Mouse (Mus musculus): ENCODE results near the gene Usp33. TPM values are rescaled to one million over a fixed set of nuclear protein-coding genes. Genes with fewer than 3 reads are reported as not detected.

Gene Usp33
- total and polyA plus RNA-seq, 2 experiments from 2014 or later = 16.4 to 21.7 TPM

GRCm38 (mm10) chr3:152397335-152397940, 51.2 kb downstream of the Usp33 start:
- Histone ChIP-seq H3K27ac (ENCODE audit: low read depth) (peak overlapping the region; percentile 98), H3K4me2 (ENCODE audit: low read depth, low read length) (peak overlapping the region; percentile 93), H3K4me3 (ENCODE audit: low read depth, low read length) (peak overlapping the region; percentile 77), H3K9ac (replicated peaks; ENCODE audit: low read depth, low read length) (peak overlapping the region; percentile 96), H3K4me1 (ENCODE audit: control insufficient read depth, insufficient read depth) (peaks cover 36% of the 10 kb centered on the region), H3K27me3 (ENCODE audit: control insufficient read depth, insufficient read depth, low read length) (no peaks in the 10 kb centered on the region), H3K9me3 (replicated peaks; ENCODE audit: control insufficient read depth, low read length) (no peaks in the 10 kb centered on the region), H3K36me3 (replicated peaks; ENCODE audit: control insufficient read depth, insufficient read depth, low read length) (peaks cover 15% of the 10 kb centered on the region; the same call in 1 of the 2 replicates)
- DNase-seq (ENCODE audit: low spot score) (no peak), ATAC-seq (ENCODE audit: insufficient read depth, low read depth) (no peak)
- TF ChIP-seq EP300 (IDR thresholded peaks at IDR 0.05; ENCODE audit: low read depth) (no peak), CTCF (IDR thresholded peaks at IDR 0.05; ENCODE audit: low read depth) (no peak)
- WGBS = 34% methylated on average over 9 of the region's 9 CpGs

- no peak overlapping the region for H3K4me2 ChIP-seq (ENCODE audit: low read depth, low read length)
- H3K9me3 ChIP-seq (replicated peaks; ENCODE audit: control insufficient read depth, low read length) = no peaks in the 10 kb centered on the region
- no peaks in the 10 kb centered on the region for H3K27me3 ChIP-seq (ENCODE audit: control insufficient read depth, insufficient read depth, low read length)
- ATAC-seq (ENCODE audit: insufficient read depth, low read depth) = no peak
- no peak for TF ChIP-seq EP300 (IDR thresholded peaks at IDR 0.05; ENCODE audit: low read depth)
- TF ChIP-seq CTCF (IDR thresholded peaks at IDR 0.05; ENCODE audit: low read depth) = no peak
- DNase-seq (ENCODE audit: low spot score) = no peak
- H3K4me1 ChIP-seq (ENCODE audit: control insufficient read depth, insufficient read depth) = peaks cover 49% of the 10 kb centered on the region
- H3K9ac ChIP-seq (replicated peaks; ENCODE audit: low read depth, low read length) = no peak overlapping the region
- peaks cover 7% of the 10 kb centered on the region; the same call in 1 of the 2 replicates for H3K36me3 ChIP-seq (replicated peaks; ENCODE audit: control insufficient read depth, insufficient read depth, low read length)
- no peak overlapping the region for H3K4me3 ChIP-seq (ENCODE audit: low read depth, low read length)
- H3K27ac ChIP-seq (ENCODE audit: low read depth) = no peak overlapping the region
- WGBS = 83% methylated on average over 5 of the region's 5 CpGs
These were observed 54.2 kb downstream of the Usp33 start for GRCm38 (mm10) chr3:152400441-152400840.

GRCm38 (mm10) chr3:152400875-152401274, 54.6 kb downstream of the Usp33 start:
- no peak overlapping the region for H3K9ac ChIP-seq (replicated peaks; ENCODE audit: low read depth, low read length)
- DNase-seq (ENCODE audit: low spot score) = no peak
- no peak for ATAC-seq (ENCODE audit: insufficient read depth, low read depth)
- H3K4me3 ChIP-seq (ENCODE audit: low read depth, low read length) = no peak overlapping the region
- no peaks in the 10 kb centered on the region for H3K9me3 ChIP-seq (replicated peaks; ENCODE audit: control insufficient read depth, low read length)
- no peaks in the 10 kb centered on the region for H3K27me3 ChIP-seq (ENCODE audit: control insufficient read depth, insufficient read depth, low read length)
- no peak overlapping the region for H3K27ac ChIP-seq (ENCODE audit: low read depth)
- WGBS = 87% methylated on average over 3 of the region's 3 CpGs
- H3K4me1 ChIP-seq (ENCODE audit: control insufficient read depth, insufficient read depth) = peaks cover 54% of the 10 kb centered on the region
- TF ChIP-seq EP300 (IDR thresholded peaks at IDR 0.05; ENCODE audit: low read depth) = no peak
- no peak for TF ChIP-seq CTCF (IDR thresholded peaks at IDR 0.05; ENCODE audit: low read depth)
- no peak overlapping the region for H3K4me2 ChIP-seq (ENCODE audit: low read depth, low read length)
- peaks cover 7% of the 10 kb centered on the region; the same call in 1 of the 2 replicates for H3K36me3 ChIP-seq (replicated peaks; ENCODE audit: control insufficient read depth, insufficient read depth, low read length)

- peak; percentile 62; the same call in 1 of the 2 replicates for ATAC-seq (ENCODE audit: insufficient read depth, low read depth)
- 65% methylated on average over 7 of the region's 7 CpGs for WGBS
These were observed 55.8 kb downstream of the Usp33 start for GRCm38 (mm10) chr3:152401964-152402670.

GRCm38 (mm10) chr3:152402671-152403066, 56.4 kb downstream of the Usp33 start:
- Histone ChIP-seq H3K4me3 (ENCODE audit: low read depth, low read length) (no peak overlapping the region), H3K9me3 (replicated peaks; ENCODE audit: control insufficient read depth, low read length) (no peaks in the 10 kb centered on the region), H3K36me3 (replicated peaks; ENCODE audit: control insufficient read depth, insufficient read depth, low read length) (peaks cover 7% of the 10 kb centered on the region; the same call in 1 of the 2 replicates), H3K4me2 (ENCODE audit: low read depth, low read length) (no peak overlapping the region), H3K4me1 (ENCODE audit: control insufficient read depth, insufficient read depth) (peaks cover 61% of the 10 kb centered on the region), H3K27ac (ENCODE audit: low read depth) (peak overlapping the region; percentile 18; the same call in 1 of the 2 replicates), H3K9ac (replicated peaks; ENCODE audit: low read depth, low read length) (no peak overlapping the region), H3K27me3 (ENCODE audit: control insufficient read depth, insufficient read depth, low read length) (no peaks in the 10 kb centered on the region)
- TF ChIP-seq EP300 (IDR thresholded peaks at IDR 0.05; ENCODE audit: low read depth) = no peak
- no peak for TF ChIP-seq CTCF (IDR thresholded peaks at IDR 0.05; ENCODE audit: low read depth)
- no peak for ATAC-seq (ENCODE audit: insufficient read depth, low read depth)
- no peak for DNase-seq (ENCODE audit: low spot score)
- 79% methylated on average over 3 of the region's 3 CpGs for WGBS

More at GRCm38 (mm10) chr3:152401964-152402670, 55.8 kb downstream of the Usp33 start:
- Histone ChIP-seq H3K4me3 (ENCODE audit: low read depth, low read length) (no peak overlapping the region), H3K9ac (replicated peaks; ENCODE audit: low read depth, low read length) (no peak overlapping the region), H3K9me3 (replicated peaks; ENCODE audit: control insufficient read depth, low read length) (no peaks in the 10 kb centered on the region), H3K36me3 (replicated peaks; ENCODE audit: control insufficient read depth, insufficient read depth, low read length) (peaks cover 7% of the 10 kb centered on the region; the same call in 1 of the 2 replicates), H3K27ac (ENCODE audit: low read depth) (peak overlapping the region; percentile 18; the same call in 1 of the 2 replicates), H3K27me3 (ENCODE audit: control insufficient read depth, insufficient read depth, low read length) (no peaks in the 10 kb centered on the region), H3K4me1 (ENCODE audit: control insufficient read depth, insufficient read depth) (peaks cover 61% of the 10 kb centered on the region), H3K4me2 (ENCODE audit: low read depth, low read length) (0 out of 2 replicates have a peak overlapping the region, but pooled peaks have one; percentile 0)
- TF ChIP-seq EP300 (IDR thresholded peaks at IDR 0.05; ENCODE audit: low read depth) (no peak), CTCF (IDR thresholded peaks at IDR 0.05; ENCODE audit: low read depth) (no peak)
- DNase-seq (ENCODE audit: low spot score) = peak; percentile 77

Data from heart, postnatal 0 days (tissue).